Mouse (Mus musculus) retina, adult 2 months (tissue): ENCODE measurements around the gene Tenm4.

Source experiments
- DNase-seq: peaks from one replicate; pipeline ENCODE4 v3.0.0-alpha.2; 2012; ENCODE audit warnings: low read depth, low spot score

The Tenm4 gene

DNA sequence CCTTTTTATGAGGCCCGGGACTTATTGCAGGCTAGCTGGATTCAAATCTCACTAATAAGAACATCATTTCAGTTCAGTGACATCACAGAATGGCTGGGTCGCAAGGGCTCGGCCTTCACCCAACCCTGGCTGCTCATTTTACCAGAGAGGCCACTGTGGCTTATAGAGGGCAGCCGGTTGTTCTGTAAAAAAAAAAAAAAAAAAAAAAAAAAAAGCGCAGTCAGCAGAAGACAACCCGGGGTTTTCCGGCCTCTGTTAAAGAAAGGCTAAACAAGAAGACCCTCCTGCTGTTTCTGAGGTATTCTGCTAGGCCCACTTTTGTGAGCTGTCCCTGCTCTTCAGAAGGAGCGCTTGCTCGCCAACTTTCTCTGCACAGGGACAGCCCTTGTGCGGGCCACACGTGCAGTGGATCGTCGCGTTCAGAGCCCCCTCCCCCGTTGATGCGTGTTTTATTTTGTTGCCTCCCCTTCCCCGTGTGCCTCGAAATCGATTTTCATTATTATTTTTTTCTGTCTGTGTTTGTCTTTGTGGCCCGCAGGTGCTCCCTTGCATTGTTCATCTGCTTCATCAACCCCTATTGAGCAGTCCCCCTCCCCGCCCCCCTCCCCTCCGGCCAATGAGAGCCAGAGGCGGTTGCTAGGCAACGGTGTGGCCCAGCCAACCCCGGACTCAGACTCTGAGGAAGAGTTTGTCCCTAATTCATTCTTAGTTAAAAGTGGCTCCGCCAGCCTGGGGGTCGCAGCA, 472.6 kb downstream of the Tenm4 start:
- DNase-seq, result no peak

DNA sequence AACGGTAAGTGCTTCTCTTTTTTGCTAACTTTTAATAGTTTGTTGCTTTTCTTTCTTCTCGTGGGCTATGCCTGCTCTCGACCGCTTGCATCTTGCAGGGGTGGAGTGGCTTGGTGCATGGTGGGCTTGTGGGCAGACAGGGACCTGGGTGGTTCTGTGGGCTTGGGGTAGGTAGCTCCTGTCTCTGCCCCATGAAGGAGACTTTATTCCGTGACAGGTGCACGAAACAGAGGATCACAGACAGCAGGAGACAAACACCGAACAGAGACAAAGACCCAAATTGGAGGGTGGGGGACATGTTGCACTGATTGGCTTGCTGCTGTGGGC, 473.1 kb downstream of the Tenm4 start:
- no peak for DNase-seq

DNA sequence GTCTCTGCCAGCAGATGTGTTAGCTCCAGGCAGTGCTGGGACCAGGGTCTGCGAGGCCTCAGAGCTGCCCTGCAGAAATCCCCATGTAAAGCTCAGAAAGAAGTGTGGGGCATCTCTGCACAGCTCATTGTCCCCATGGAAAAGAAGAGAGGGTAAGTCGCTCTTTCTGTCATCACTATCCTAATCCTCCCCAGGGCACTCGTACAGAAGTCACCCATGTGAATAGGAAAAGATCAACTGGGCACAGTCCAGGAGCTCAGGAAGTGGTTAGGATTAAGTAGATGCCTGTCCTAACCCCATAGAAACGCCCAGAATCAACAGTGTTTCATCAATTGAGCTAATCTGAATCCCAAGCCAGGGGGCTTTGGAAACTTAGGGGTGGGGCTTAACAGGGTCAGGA, 476.6 kb downstream of the Tenm4 start:
- DNase-seq, result no peak

DNA sequence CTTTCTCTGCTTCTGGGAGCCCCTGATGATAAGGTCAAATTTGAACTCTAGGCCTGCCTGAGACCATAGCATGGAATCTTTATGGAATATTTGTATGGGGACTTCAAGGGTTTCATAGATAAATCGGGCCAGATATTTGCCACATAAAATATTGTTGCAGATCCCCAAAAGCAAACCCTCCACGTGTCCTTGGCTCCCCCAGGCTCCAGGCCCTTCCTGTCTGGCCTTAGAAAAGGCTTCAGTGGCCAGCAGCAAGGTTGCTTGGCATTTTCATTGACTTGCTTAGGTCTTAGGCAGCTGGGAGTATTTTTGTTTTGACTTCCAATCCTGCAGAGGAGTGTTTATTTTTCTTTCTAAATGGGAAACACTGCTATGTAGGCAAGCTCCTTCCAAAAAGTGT, 477.6 kb downstream of the Tenm4 start:
- DNase-seq, result no peak

DNA sequence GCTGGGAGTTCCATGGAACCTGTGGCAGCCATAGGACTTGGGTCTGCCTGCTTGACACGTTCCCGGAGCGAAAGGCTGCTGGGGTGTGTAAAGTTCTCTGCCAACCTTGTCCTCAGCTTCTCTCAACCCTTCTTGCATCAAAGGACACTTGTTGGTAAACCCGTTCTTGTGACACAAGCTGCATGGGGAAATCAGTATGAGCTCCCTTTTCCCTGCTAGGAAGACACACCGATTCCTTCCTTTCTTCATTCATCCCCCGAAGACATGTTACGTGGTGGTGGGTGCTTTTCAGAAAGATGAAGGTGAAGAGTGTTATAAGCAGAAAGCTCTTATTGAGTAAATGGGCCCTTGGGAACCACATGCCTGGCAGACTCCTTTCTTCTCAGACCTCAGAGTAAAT, 478.1 kb downstream of the Tenm4 start:
- no peak for DNase-seq

DNA sequence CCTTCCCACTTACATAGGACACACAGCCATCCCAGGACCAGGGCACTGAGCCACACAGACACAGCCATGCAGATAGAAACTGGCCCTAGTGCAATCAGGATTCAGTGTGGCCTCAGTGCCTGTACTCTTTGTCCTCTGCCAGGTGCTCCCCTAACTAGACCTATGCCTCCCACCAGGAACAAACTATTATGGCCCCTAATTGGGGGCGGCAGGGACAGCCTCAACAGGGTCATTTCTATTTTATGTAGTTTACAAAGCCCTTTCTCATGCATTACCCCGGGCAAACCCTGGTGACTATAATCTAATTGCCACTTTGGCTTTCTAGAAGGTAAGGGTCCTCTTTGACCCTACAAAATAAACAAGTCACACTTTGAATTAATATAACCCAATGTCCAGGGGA, 479.4 kb downstream of the Tenm4 start:
- no peak for DNase-seq

DNA sequence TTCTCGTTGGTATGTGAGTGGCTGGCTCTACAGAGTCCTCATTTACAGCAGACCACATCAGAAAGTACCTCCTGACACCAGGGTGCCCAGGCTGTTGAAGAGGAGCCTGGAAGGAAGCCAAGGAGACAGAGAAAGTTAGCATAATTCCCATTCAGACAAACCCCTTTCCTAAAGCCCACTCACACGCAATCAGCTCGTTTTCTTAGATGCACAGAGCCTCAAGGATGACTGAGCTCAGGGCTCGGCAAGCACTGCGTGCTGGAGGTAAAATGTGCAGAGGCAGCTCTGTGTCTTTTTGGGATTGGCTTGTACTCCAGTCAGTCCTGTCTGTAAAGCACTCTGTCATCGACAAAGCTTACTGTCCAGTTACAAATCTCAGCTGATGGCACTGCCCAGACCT, 480.0 kb downstream of the Tenm4 start:
- no peak for DNase-seq

DNA sequence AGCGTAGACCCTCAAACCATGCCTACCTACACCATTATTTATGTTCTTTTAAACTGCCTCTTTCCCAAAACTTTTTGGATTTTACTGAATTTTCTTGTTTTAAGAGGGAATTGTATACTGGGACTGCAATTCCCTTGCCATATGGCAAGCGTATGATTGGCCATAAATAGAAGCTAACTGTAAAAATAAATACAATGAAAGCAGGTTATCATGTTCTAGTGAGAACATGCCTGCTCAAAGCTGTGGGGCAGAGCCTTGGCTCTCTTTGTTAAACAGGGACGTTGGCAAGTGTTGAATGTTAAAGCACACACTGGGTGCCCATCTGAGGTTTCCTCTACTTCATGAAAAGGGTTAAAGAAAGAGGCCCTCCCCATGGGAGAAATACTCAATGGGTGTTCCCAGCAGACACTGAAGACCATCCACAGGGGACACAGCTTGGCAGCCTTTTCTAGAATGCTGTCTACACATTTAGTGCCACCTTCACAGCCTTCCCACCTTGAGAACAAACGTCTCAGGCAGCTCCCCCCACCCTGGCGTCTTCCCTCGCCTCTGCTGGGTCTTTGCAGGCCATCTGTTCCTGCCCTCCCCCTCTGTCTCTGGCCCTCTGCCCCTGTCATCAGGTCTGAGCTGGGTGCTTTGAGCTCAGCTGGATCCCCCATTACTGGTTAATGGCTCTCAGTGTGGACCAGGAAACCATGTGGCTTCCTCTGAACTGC, 480.7 kb downstream of the Tenm4 start:
- DNase-seq, result no peak

DNA sequence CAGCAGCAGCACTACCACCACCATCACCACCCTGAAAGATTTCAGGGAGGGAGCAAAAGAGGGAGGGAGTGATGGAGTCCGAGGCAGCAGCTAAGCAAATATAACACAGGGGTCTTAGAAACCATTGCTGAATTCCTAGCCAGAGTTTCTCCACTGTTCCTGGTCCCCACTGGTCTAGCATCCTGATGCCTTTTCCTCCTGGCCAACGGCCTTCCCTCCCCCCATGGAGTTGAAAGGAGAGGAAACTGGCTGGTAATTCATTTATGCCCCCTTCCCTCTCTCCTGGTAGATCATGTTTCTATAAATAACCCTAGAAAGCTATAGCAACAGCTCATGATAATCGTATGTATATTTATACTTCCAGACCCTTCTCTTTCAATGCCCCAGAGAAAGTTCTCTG, 481.8 kb downstream of the Tenm4 start:
- no peak for DNase-seq

DNA sequence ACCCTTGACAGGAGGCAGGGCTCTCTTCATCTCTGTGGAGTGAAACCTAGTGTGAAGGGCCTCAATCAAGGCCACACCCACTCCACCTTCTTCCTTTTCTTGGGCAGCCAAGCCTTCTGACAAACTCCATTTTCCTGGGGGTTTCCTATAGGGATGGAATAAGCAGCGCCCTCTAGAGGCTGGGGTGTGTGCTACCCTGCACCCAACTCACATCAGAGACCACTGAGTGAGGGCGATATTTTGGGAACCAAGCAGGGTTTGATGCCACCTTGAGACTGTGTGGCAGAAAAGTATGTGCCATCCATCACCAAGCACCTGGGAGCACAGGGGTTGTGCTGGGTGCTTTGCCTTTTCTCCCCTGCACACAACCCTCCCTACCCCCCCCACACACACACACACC, 483.2 kb downstream of the Tenm4 start:
- DNase-seq, result no peak

DNA sequence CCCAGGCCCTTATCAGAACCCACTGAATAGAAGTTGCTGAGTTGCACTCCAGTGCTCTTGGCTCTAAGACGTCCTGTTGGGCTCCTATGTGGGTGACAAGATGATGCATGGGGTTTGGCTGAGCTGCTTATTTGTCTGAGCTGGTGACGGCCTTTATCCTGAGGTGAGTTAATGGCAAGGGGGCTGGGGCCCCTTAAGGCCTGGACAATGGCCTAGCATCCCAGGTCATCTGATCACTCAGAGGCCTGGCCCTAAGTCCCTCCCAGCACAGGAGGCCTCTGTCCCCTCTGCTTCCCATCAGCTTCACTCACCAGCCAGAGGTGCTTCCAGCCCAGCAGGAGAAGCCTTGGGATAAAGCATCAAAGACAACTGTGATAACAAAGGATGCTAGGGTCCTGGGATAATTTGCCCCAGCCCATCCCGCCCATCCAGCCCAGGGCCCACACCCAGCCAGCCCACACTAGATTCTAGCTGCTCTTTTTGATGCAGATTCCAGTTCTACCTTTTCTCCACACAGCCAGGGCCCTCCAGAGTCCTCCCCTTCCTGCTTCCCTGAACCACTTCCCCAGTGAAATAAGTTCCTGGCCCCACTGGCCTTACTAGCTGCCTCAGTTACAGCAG, 484.2 kb downstream of the Tenm4 start:
- no peak for DNase-seq

DNA sequence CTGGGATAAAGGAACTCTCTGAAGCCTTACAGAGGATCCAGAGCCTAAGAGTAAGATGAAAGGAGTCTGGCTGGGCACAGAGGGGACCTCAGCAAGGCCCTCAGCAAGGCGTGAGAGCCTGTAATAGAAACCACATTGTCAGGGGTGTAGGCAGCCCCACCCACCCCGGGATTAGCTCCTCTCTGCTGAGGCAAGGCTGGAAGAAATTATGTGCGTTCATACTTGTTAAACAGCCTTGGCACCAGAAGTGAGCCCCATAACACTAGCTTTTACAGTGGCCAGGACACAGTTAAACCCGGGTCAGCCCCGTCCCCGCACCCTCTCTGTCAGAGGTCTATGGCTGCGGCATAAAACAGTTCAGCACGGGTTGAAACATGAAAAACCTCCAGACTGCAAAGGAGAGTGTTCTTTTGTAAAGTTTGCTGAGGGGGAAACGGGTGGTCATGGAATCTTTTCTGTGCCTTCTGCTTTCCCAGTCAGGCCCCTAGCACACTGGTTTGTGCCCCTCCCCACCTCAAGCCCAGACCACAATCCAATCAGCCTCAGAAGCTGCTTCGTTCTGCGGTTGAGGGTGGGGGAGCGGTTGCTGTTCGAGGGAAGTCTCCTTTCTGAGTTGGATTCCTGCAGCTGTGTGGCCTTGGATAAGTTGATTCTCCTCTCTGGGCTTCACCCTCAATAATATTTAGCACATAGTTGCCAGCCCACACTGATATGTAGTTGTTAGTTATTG, 486.2 kb downstream of the Tenm4 start:
- DNase-seq, result no peak

DNA sequence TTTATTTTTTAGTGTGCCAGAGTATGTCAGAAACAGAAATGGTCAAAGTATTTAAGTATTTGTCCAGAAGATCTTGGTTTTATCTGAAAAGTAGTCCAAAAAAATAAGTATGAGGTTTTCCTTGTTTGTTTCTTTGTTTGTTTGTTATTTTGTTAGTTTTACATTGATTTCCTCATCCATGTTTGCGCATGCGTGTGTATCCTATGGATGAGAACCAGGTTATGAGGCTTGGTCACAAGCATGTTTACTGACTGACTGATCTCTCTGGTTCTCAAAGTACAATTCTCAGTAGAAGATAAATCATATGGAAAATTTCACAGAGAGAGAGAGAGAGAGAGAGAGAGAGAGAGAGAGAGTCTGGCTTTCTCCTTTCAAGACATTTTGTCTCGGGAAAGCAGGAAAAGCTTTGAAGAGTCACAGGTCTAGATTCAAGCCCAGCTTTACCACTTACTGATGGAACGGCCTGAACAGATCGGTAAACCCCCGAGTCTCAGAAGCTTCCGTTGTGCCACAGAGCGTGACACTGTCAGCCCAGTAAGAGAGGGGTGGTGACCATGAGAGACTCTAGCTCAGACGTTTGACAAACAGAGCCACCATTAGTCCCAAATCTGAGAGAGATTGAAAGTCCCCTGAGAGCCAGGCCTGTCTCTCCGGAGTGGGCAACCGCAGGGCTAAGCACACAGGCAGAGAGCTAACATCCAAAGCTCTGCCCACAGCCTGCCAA, 487.0 kb downstream of the Tenm4 start:
- DNase-seq, result no peak

DNA sequence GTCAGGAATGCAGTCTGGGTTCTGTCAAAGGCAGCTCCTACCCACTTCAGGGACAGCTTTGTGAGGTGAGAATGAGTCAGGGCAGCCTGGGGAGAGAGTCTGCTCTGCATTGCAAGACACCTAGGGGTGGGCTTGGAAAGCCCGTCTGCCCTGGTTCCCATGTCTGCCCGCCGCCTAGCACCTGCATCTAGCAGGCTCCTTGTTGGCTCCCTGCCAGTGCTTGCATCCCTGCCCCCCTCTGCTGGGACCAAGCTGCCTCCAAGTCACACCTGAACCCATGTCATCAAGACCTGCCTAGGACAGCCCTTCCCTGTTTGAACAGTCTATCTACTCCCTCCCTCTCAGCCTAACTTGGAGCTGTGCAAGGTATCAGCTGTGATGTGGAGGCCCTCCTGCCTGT, 489.9 kb downstream of the Tenm4 start:
- no peak for DNase-seq

DNA sequence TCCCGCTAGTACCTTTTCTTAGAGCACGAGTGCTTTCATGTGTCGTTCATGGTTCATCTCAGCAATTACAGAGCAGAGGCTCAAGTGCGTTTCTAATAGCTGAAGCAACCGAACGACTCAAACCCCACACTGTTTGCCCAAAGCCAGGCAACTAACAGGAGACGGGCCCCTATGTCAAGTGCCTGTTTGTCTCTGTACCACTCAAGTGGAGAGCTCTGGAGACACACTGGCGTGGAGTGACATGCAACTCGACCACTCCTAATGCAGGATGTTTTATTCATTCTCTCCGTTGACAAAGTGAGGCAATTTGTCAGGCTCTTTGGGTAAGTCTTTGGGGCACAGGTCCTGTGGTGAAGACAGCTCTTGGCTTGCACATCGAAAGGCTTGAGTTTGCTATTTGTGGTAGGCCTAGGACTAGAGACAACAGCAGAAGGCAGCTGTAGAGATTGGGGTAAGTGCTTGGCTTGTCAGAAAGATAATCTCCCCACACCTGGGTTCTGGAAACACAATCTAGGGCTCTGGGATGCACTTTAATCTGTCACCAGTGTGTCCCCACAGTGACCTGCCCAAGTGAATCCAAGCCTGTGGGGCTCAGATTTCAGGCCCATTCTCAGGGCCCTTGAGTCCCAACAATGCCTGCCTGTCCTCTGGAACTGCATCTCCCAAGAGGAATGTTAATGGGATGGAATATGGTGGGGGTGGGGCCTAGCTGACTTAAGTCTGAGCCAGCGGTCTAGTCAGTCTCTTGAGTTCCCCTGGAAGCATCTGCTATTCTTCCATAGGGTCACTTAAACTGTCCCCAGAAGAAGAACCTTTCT, 490.5 kb downstream of the Tenm4 start:
- no peak for DNase-seq

DNA sequence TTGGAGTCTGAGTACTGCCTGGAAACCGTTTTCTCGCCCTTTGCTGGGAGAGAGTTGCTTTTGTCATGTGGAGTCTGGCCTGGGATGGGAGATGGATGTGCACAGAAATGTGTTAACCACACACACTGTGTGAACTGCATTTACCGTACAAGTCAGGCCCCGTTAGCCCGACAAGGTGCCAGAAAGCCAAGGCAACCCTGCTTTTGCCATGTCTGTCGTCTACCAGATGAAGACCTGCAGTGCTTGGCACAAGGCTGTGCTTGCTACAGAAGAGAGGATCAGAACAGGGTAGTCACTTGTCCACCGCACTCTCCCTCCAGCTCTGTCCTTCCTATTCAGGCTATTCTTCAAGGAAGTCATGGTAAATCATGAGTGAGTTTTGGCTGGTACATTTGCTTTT, 492.3 kb downstream of the Tenm4 start:
- no peak for DNase-seq

DNA sequence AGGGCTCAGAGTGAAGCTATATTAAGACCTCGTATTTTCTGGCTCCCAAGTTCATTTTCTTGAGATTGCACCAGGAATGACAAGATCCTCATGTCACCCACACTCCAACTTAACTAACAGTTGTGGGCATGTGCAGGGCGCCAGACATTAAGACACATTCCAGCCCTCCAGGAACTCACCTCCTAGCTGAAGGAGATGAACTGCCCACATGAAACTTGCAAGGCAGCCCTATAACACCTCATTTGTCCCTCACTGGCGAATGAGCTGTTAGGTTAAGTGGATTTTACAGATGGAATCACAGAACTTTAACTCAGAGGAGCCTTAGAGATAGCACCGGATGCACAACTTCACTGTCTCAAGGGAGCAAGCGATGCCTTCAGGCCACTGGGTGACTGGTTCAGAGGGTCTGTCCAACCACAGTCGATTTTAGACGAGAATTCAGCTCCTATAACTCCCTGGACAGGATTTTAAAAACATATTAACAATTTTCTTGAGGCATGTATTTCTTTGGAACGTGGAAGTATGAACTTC, 495.4 kb downstream of the Tenm4 start:
- DNase-seq, result no peak

DNA sequence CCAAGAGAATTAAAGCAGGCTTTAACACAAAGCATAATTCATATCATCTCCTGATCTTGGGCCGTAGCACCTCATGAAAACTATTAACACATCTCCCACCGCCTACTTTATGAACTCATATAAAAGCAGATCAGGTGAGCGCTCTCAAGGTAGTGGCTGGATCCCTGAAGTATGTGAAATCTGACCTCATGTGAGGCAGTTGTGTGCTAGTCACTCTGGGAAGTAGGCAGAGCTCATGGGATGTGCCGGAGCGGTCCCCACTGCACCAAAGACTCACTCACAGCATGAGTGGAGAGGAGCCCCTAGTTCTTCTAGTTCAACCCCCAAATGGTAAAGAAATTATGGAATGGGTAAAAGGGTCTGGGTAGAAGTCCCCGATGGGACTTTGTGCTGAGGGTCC, 496.6 kb downstream of the Tenm4 start:
- no peak for DNase-seq

DNA sequence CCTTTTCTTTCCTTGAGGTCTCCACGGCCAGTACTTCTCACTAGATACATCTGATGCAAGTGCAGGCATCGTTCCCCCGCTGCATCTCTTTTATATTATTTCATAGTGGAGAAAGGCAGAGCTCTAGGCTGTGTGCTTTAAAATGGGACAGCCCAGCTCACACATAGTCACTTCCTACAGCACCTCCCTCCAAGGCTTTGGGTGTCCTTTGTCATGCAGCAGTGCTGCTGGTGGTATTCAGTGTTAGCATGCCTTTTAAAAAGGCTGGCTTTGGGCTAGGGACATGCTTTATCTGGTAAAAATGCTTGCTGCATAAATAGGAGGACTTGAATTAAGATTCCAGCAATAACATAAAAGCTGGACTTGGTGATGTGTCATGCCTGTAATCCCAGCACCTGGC, 499.0 kb downstream of the Tenm4 start:
- DNase-seq, result no peak

DNA sequence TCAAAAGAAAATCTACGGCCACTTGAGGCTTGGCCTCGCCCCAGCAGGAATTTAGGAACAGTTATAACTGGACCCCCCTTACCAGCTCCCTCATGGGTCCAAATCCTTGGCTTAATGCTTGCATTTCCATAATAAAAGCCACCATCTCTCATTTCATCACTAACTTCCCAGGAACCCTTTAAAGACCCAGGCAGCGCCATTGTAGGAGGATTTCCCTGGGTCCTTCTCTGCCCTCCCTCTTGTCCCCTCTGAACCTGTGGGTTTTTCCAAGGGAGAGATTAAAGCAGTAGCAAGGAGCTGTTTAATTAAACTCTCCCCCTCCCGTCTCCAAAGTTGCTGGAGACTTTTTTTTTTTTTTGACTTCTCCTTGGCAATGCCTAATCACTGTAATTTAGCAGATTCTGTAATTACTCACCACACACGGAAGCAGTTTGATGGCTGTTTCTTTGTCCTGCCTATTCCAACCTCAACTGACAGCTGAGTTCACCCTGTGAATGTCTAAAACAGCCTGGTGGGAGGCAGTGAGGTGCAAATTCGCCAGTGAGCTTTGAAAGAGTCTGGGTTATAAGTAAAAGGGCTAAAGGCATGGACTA, 501.4 kb downstream of the Tenm4 start:
- DNase-seq, result no peak
